Mouse (Mus musculus) pancreas, adult 10 weeks (tissue): ENCODE measurements around the gene Mesp2. TPM values are rescaled to one million over a fixed set of nuclear protein-coding genes. Genes with fewer than 3 reads are reported as not detected.

Source experiments
- polyA plus RNA-seq: library from polyadenylated mRNA; stranded (reverse); fragments of 350-450 nt; fragmentation: Illumina TruSeq; extraction: RNeasy Lipid Tissue Mini Kit (QIAGEN cat#74804); gene quantifications from one replicate; pipeline ENCODE4 v1.2.3, GENCODE M21; 2015; ENCODE audit warnings: low read depth, low replicate concordance; ENCODE audit not compliant: insufficient read depth

The Mesp2 gene
- polyA plus RNA-seq: not detected

DNA sequence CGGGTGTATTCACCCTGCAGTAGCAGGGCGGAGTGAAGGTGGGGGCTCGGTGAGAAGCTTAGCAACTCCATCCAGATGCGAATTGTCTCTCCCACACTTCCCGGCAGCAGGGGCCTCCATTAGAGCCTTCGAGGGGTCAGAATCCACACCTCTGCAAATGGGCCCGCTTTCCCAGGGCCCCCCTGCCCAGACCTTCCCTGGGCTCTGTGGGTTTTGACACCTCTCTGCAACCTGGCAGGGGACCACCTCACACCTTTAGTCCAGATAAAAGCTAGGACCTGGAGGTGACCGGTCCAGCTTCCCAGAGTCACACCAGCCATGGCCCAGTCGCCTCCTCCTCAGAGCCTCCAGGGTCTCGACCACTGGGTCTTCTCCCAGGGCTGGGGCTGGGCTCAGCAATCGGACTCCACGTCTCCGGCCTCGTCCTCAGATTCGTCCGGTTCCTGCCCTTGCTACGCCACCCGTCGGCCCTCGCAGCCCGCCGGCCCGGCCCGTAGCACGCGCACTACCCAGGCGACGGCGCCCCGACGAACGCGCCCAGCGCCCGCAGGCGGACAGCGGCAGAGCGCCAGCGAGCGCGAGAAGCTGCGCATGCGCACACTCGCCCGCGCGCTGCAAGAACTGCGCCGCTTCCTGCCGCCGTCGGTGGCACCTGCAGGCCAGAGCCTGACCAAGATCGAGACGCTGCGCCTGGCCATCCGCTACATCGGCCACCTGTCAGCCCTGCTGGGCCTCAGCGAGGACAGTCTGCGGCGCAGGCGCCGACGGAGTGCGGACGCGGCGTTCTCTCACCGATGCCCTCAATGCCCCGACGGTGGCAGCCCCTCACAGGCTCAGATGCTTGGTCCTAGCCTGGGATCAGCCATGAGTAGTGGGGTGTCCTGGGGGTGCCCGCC is at the start of gene Mesp2:
Gene Mesp2, plus strand, starts transcription at position 117 of the 896 bp plus-strand sequence.

DNA sequence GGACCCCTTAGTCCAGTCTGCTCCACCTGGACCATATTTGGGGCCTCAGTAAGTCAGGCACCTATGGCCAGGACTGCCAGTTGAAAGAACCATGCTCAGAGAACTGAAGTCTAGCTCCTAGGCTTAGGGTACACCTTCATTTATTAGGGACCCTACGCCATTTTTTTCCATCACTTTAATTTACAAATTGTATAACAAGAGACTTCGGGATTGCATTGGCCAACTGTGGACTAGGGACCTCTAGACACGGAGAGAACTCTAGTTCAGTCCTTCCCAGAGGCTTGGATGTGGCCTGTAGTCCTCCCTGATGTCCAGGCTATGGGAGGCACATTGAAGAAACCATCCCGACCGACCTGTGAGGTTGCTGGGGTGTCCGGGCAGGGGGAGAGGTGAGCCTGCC is 16.8 kb upstream of the Mesp2 start, which contains the start of gene Mesp1:
Gene Mesp1, minus strand, starts transcription at position 101 of the 400 bp plus-strand sequence.

DNA sequence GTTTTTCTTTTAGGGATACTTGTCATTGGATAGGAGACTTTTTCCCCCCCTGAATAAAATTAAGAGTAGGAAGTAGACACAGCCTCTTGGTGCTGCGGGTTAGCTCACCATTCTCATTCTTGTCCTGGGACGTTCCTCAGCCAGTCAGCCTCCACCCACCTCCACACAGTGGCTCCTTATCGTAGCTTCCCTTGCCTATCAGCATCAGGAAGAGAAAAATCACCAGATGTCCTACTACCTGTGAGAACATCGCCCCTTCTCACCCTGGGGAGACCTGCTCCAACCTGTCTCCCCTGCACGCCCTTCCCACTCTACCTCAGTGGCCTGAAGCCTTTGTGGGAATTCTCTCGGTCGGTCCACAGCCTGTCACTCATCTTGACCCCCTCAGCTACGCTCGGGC is 50.3 kb downstream of the Mesp2 start, which contains the start of gene Anpep:
Gene Anpep, minus strand, starts transcription at position 249 of the 400 bp plus-strand sequence.

Other genes starting within 250 kb of the Mesp2 start
- gene Rhcg, start 193.1 kb upstream of the Mesp2 start, polyA plus RNA-seq: not detected
- gene Ticrr, start 150.5 kb upstream of the Mesp2 start, polyA plus RNA-seq: not detected
- gene Kif7, start 95.0 kb upstream of the Mesp2 start, polyA plus RNA-seq: 0.52 TPM
- 6.5 TPM for gene Plin1, start 77.8 kb upstream of the Mesp2 start, polyA plus RNA-seq
- 8.5 TPM for gene Pex11a, start 67.6 kb upstream of the Mesp2 start, polyA plus RNA-seq
- not detected for gene Wdr93, start 67.6 kb upstream of the Mesp2 start, polyA plus RNA-seq
- gene Mesp1, start 16.9 kb upstream of the Mesp2 start, polyA plus RNA-seq: not detected
- 40.7 TPM for gene Anpep, start 50.3 kb downstream of the Mesp2 start, polyA plus RNA-seq
- 5.6 TPM for gene Ap3s2, start 109.9 kb downstream of the Mesp2 start, polyA plus RNA-seq
- gene Arpin, start 124.6 kb downstream of the Mesp2 start, polyA plus RNA-seq: 6.3 TPM
- 2.2 TPM for gene Zfp710, start 214.1 kb downstream of the Mesp2 start, polyA plus RNA-seq